Comparison of ENCODE assay signal across 8 mouse cellular contexts in genomic region chr1:164770611-164771010, GRCm38 (mm10). TPM values are rescaled to one million over a fixed set of nuclear protein-coding genes. Genes with fewer than 3 reads are reported as not detected.
DNase-seq lines count a peak whose midpoint lies in the region; ATAC-seq and TF ChIP-seq lines count a peak whose summit lies in the region.
"Had no signal": no experiment of that assay in that cellular context is flagged by ENCODE, and none has a peak within 500 bp of the region (broad histone marks: within the 10 kb centered on the region; RNA-seq: fewer than 3 reads in every experiment).

No protein-coding gene starts in this region.

- H3K9me3 ChIP-seq in stomach, embryonic 16.5 days (replicated peaks; ENCODE audit: control insufficient read depth, low read length) = no peaks in the 10 kb centered on the region

- no peak overlapping the region for H3K4me2 ChIP-seq in stomach, embryonic 16.5 days (ENCODE audit: low read depth, low read length)
- H3K4me2 ChIP-seq: limb, embryonic 12.5 days had no signal

- TF ChIP-seq CTCF in thymus, adult 2 months (IDR thresholded peaks at IDR 0.05; ENCODE audit: borderline replicate concordance, control insufficient read depth, extremely low read depth, insufficient read depth, low read length, poor library complexity) = no peak

- DNase-seq in spleen, postnatal 36 days (ENCODE audit: low spot score in 2 of 2) = peak; percentile 5 to 18
- no peak for DNase-seq in spleen, postnatal 10 days (ENCODE audit: low spot score in 2 of 2)
- DNase-seq in cerebellum, postnatal 36 days = peak; percentile 40 to 55
- DNase-seq in heart, postnatal 36 days = peak; percentile 81 to 86
- DNase-seq in left cerebral cortex, postnatal 36 days (ENCODE audit: low spot score in 2 of 2) = peak; percentile 62 to 70
- no peak for DNase-seq in thymus, adult 2 months

- ATAC-seq in stomach, embryonic 16.5 days (ENCODE audit: insufficient read depth, low FRiP score) = peak; percentile 91

- no peaks in the 10 kb centered on the region for H3K4me1 ChIP-seq in stomach, embryonic 16.5 days (ENCODE audit: control insufficient read depth, insufficient read depth, low read length)
- no peaks in the 10 kb centered on the region for H3K4me1 ChIP-seq in thymus, adult 2 months (replicated peaks; ENCODE audit: control insufficient read depth, insufficient read depth, low read length)
- H3K4me1 ChIP-seq: limb, embryonic 12.5 days had no signal

- H3K27me3 ChIP-seq in stomach, embryonic 16.5 days (ENCODE audit: control insufficient read depth, insufficient read depth, low read length) = no peaks in the 10 kb centered on the region
- H3K27me3 ChIP-seq in thymus, adult 2 months (ENCODE audit: control insufficient read depth, insufficient read depth, low read length) = no peaks in the 10 kb centered on the region
- H3K27me3 ChIP-seq: limb, embryonic 12.5 days had no signal

- peak overlapping the region; percentile 64 for H3K27ac ChIP-seq in stomach, embryonic 16.5 days (ENCODE audit: low read length)
- no peak overlapping the region for H3K27ac ChIP-seq in thymus, adult 2 months (ENCODE audit: control insufficient read depth, insufficient read depth, low read length)
- H3K27ac ChIP-seq: limb, embryonic 12.5 days had no signal

- WGBS in stomach, embryonic 16.5 days = 48% methylated on average over 7 of the region's 7 CpGs
- WGBS in thymus, adult 2 months = 90% methylated on average over 7 of the region's 7 CpGs

- no peaks in the 10 kb centered on the region for H3K36me3 ChIP-seq in stomach, embryonic 16.5 days (ENCODE audit: control insufficient read depth, insufficient read depth, low read length)
- H3K36me3 ChIP-seq in thymus, adult 2 months (ENCODE audit: control insufficient read depth, insufficient read depth, low read length) = no peaks in the 10 kb centered on the region
- H3K36me3 ChIP-seq: limb, embryonic 12.5 days had no signal

- TF ChIP-seq POLR2A in thymus, adult 2 months (IDR thresholded peaks at IDR 0.05; ENCODE audit: control insufficient read depth, extremely low read depth, insufficient read depth, low read length, poor library complexity) = no peak

- no peak overlapping the region for H3K9ac ChIP-seq in stomach, embryonic 16.5 days (ENCODE audit: low read length)
- H3K9ac ChIP-seq: limb, embryonic 12.5 days had no signal

- intact Hi-C loops in heart, postnatal 36 days (cut with DNase I) = loop anchor here (2.0 kb wide), 1 partner anchor 126 kb away; no protein-coding TSS in a partner anchor
- intact Hi-C loops in left cerebral cortex, postnatal 36 days (cut with DNase I) = no loop called here

- H3K4me3 ChIP-seq in stomach, embryonic 16.5 days (replicated peaks; ENCODE audit: low read length) = no peak overlapping the region
- no peak overlapping the region for H3K4me3 ChIP-seq in thymus, adult 2 months (ENCODE audit: control insufficient read depth, insufficient read depth, low read length)
- H3K4me3 ChIP-seq: limb, embryonic 12.5 days had no signal

RNA-seq across cellular contexts. Expression of gene Dpt, which starts 25.8 kb away (rescaled TPM):
- total RNA-seq in heart, postnatal 36 days (2021) = 100 to 1,000 TPM; 109 TPM
- total RNA-seq in left cerebral cortex, postnatal 36 days (2021) = under 1 TPM; 0.30 to 0.45 TPM
- polyA plus RNA-seq in stomach, embryonic 16.5 days (2015; fragmentation: Nextera tagmentation; extraction: Ambion mirVana) = 111 and 134 TPM in 2 replicates
- 10.2 and 14.6 TPM in 2 replicates for polyA plus RNA-seq in thymus, adult 2 months (2012; rRNA removed)

Comparison
In these comparisons a context has a peak if more than half of its experiments do, and no peak if none do; other contexts are left out.
1. DNase-seq: peak in spleen, postnatal 36 days (2 of 2), cerebellum, postnatal 36 days (2 of 2), heart, postnatal 36 days (2 of 2) and left cerebral cortex, postnatal 36 days (2 of 2); none in spleen, postnatal 10 days (0 of 2) and thymus, adult 2 months (single experiment).
2. RNA of gene Dpt, which starts 25.8 kb away (total RNA-seq): 109 TPM in heart, postnatal 36 days; 0.30 to 0.45 TPM in left cerebral cortex, postnatal 36 days; every median in the first group is over 10 times any median in the second.